Mouse (Mus musculus) neural tube, embryonic 14.5 days (tissue): ENCODE results near the gene Pstpip1. TPM values are rescaled to one million over a fixed set of nuclear protein-coding genes. Genes with fewer than 3 reads are reported as not detected.

ENCODE experiments used
- ATAC-seq: fragments of 200-750 bp; cut with Nextera tagmentation; 2 replicates; pipeline ENCODE4 v1.8.0; 2017; ENCODE audit warnings: low read depth, mild to moderate bottlenecking, moderate TSS enrichment, moderate library complexity
- H3K27ac ChIP-seq: fragments of 300-500 bp; sonication (generic); 2 replicates; pipeline ENCODE4 v1.5.1; 2014; ENCODE audit warnings: low read depth, mild to moderate bottlenecking, control low read depth, low read length, moderate library complexity, mixed read lengths
- H3K27me3 ChIP-seq: fragments of 300-500 bp; sonication (generic); 2 replicates; pipeline ENCODE4 v1.6.1; 2014; ENCODE audit warnings: low read length; ENCODE audit not compliant: control insufficient read depth, insufficient read depth
- H3K36me3 ChIP-seq: fragments of 300-500 bp; sonication (generic); 2 replicates; pipeline ENCODE4 v1.6.1; 2014; ENCODE audit warnings: low read length, mixed read lengths; ENCODE audit not compliant: control insufficient read depth, insufficient read depth
- H3K4me1 ChIP-seq: fragments of 300-500 bp; sonication (generic); 2 replicates; pipeline ENCODE4 v1.6.1; 2014; ENCODE audit warnings: low read length; ENCODE audit not compliant: control insufficient read depth, insufficient read depth
- H3K4me2 ChIP-seq: fragments of 300-500 bp; sonication (generic); 2 replicates; pipeline ENCODE4 v1.6.1; 2014; ENCODE audit warnings: mild to moderate bottlenecking, low read depth, low read length, control low read depth
- H3K4me3 ChIP-seq: fragments of 300-500 bp; sonication (generic); 2 replicates; pipeline ENCODE4 v1.5.1; 2014; ENCODE audit warnings: low read depth, low read length, control low read depth, mixed read lengths
- H3K9ac ChIP-seq: fragments of 300-500 bp; sonication (generic); replicated peaks from 2 replicates; pipeline ENCODE4 v1.6.1; 2014; ENCODE audit warnings: low read depth, mild to moderate bottlenecking, control low read depth, low read length, mixed read lengths
- H3K9me3 ChIP-seq: fragments of 300-500 bp; sonication (generic); 2 replicates; pipeline ENCODE4 v1.6.1; 2016; ENCODE audit warnings: low read length; ENCODE audit not compliant: control insufficient read depth
- WGBS: fragments of 180-500 bp; shearing (Covaris S2); extraction: QIAGEN DNeasy Blood & Tissue Kit; methylation state at CpG from one replicate; pipeline ENCODE4 v1.1.7; 2014; 5-methylcytosine and 5-hydroxymethylcytosine counted together
- polyA plus RNA-seq: library from polyadenylated mRNA; unstranded; fragments of >200 nt; fragmentation: Nextera tagmentation; extraction: Ambion mirVana; gene quantifications from 2 replicates; pipeline ENCODE4 v1.2.1, GENCODE M21; 2014

Gene Pstpip1
- polyA plus RNA-seq, 1 experiment from 2014 or later = 1.2 TPM

GRCm38 (mm10) chr9:56119651-56120050 lies 29.9 kb downstream of the Pstpip1 start:
- Histone ChIP-seq H3K4me3 (no peak overlapping the region), H3K4me1 (no peaks in the 10 kb centered on the region), H3K27ac (no peak overlapping the region), H3K27me3 (no peaks in the 10 kb centered on the region), H3K36me3 (no peaks in the 10 kb centered on the region), H3K4me2 (no peak overlapping the region), H3K9me3 (no peaks in the 10 kb centered on the region), H3K9ac (no peak overlapping the region)
- no peak for ATAC-seq
- 75% methylated on average over 2 of the region's 2 CpGs for WGBS

GRCm38 (mm10) chr9:56121097-56121496 lies 31.3 kb downstream of the Pstpip1 start:
- no peak overlapping the region for H3K4me3 ChIP-seq
- peak; percentile 48; the same call in 1 of the 2 replicates for ATAC-seq
- no peak overlapping the region for H3K27ac ChIP-seq
- no peak overlapping the region for H3K9ac ChIP-seq
- no peaks in the 10 kb centered on the region for H3K27me3 ChIP-seq
- H3K4me1 ChIP-seq = no peaks in the 10 kb centered on the region
- no peaks in the 10 kb centered on the region for H3K36me3 ChIP-seq
- 20% methylated on average over 7 of the region's 7 CpGs for WGBS
- no peak overlapping the region for H3K4me2 ChIP-seq
- H3K9me3 ChIP-seq = no peaks in the 10 kb centered on the region

GRCm38 (mm10) chr9:56122973-56123372 lies 33.2 kb downstream of the Pstpip1 start:
- WGBS = 62% methylated on average over 8 of the region's 8 CpGs
- Histone ChIP-seq H3K4me1 (no peaks in the 10 kb centered on the region), H3K9ac (no peak overlapping the region), H3K9me3 (no peaks in the 10 kb centered on the region), H3K27me3 (no peaks in the 10 kb centered on the region), H3K4me2 (no peak overlapping the region), H3K36me3 (no peaks in the 10 kb centered on the region), H3K4me3 (no peak overlapping the region), H3K27ac (no peak overlapping the region)
- peak; percentile 23; the same call in 1 of the 2 replicates for ATAC-seq

GRCm38 (mm10) chr9:56123613-56124012 lies 33.9 kb downstream of the Pstpip1 start:
- no peak overlapping the region for H3K27ac ChIP-seq
- WGBS = 80% methylated on average over 7 of the region's 7 CpGs
- H3K4me1 ChIP-seq = no peaks in the 10 kb centered on the region
- H3K4me3 ChIP-seq = no peak overlapping the region
- no peaks in the 10 kb centered on the region for H3K36me3 ChIP-seq
- H3K9ac ChIP-seq = no peak overlapping the region
- no peaks in the 10 kb centered on the region for H3K9me3 ChIP-seq
- ATAC-seq = no peak
- H3K4me2 ChIP-seq = no peak overlapping the region
- no peaks in the 10 kb centered on the region for H3K27me3 ChIP-seq

- Histone ChIP-seq H3K4me3 (no peak overlapping the region), H3K9me3 (no peaks in the 10 kb centered on the region), H3K27ac (no peak overlapping the region), H3K4me1 (no peaks in the 10 kb centered on the region), H3K27me3 (no peaks in the 10 kb centered on the region), H3K9ac (no peak overlapping the region), H3K36me3 (0 out of 2 replicates have a peak, but pooled peaks cover 4% of the 10 kb centered on the region), H3K4me2 (no peak overlapping the region)
- 28% methylated on average over 11 of the region's 11 CpGs for WGBS
- ATAC-seq = no peak
Observed at GRCm38 (mm10) chr9:56124561-56124960, 34.8 kb downstream of the Pstpip1 start.

- H3K27me3 ChIP-seq = no peaks in the 10 kb centered on the region
- no peaks in the 10 kb centered on the region for H3K9me3 ChIP-seq
- H3K9ac ChIP-seq = no peak overlapping the region
- WGBS = 87% methylated on average over 16 of the region's 16 CpGs
- H3K4me2 ChIP-seq = no peak overlapping the region
- no peak overlapping the region for H3K4me3 ChIP-seq
- no peaks in the 10 kb centered on the region for H3K4me1 ChIP-seq
- ATAC-seq = no peak
- 0 out of 2 replicates have a peak, but pooled peaks cover 5% of the 10 kb centered on the region for H3K36me3 ChIP-seq
- H3K27ac ChIP-seq = no peak overlapping the region
Observed at GRCm38 (mm10) chr9:56126453-56127173, 36.9 kb downstream of the Pstpip1 start.

GRCm38 (mm10) chr9:56128331-56128730 lies 38.6 kb downstream of the Pstpip1 start:
- Histone ChIP-seq H3K9ac (no peak overlapping the region), H3K9me3 (no peaks in the 10 kb centered on the region), H3K4me2 (no peak overlapping the region), H3K4me1 (no peaks in the 10 kb centered on the region), H3K4me3 (no peak overlapping the region), H3K27ac (no peak overlapping the region), H3K36me3 (peaks cover 11% of the 10 kb centered on the region; the same call in 1 of the 2 replicates), H3K27me3 (no peaks in the 10 kb centered on the region)
- WGBS = 89% methylated on average over 9 of the region's 9 CpGs
- no peak for ATAC-seq

- 94% methylated on average over 3 of the region's 3 CpGs for WGBS
- H3K27ac ChIP-seq = no peak overlapping the region
- no peak overlapping the region for H3K9ac ChIP-seq
- no peaks in the 10 kb centered on the region for H3K27me3 ChIP-seq
- no peaks in the 10 kb centered on the region for H3K9me3 ChIP-seq
- peaks cover 17% of the 10 kb centered on the region for H3K36me3 ChIP-seq
- no peak overlapping the region for H3K4me3 ChIP-seq
- H3K4me1 ChIP-seq = no peaks in the 10 kb centered on the region
- H3K4me2 ChIP-seq = no peak overlapping the region
- ATAC-seq = no peak
Observed at GRCm38 (mm10) chr9:56129951-56130350, 40.2 kb downstream of the Pstpip1 start.

- no peak for ATAC-seq
- Histone ChIP-seq H3K4me1 (no peaks in the 10 kb centered on the region), H3K27me3 (no peaks in the 10 kb centered on the region), H3K9ac (no peak overlapping the region), H3K4me3 (no peak overlapping the region), H3K9me3 (no peaks in the 10 kb centered on the region), H3K27ac (no peak overlapping the region), H3K36me3 (peaks cover 23% of the 10 kb centered on the region), H3K4me2 (no peak overlapping the region)
- WGBS = 50% methylated on average over 4 of the region's 4 CpGs
Observed at GRCm38 (mm10) chr9:56130536-56130935, 40.8 kb downstream of the Pstpip1 start.
